Mouse (Mus musculus): ENCODE results near the gene Pxmp4.
A peak's percentile ranks its signal among the peaks of the same experiment; 100 is the strongest.

Gene Pxmp4

DNA sequence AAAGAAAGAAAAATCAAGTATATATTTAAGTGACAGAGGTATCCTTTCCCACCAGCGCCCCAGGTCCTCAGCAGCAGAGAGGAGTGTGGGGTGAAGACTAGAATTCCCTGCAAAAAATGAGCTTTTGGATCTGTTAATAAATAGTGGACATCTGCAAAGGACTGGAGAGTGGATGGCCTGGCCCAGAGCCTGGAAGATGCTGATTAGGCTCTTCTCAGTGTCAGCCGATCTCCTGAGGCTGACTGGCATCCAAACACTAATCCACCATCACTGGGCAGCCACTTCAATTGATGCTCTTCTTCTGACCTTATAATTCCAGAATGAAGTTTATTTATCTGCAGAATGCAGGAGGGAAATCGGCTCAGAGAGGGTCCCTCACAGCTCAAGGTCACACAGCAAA lies 30.5 kb downstream of the Pxmp4 start:
- no peak for DNase-seq (ENCODE audit: low spot score in 2 of 2)

DNA sequence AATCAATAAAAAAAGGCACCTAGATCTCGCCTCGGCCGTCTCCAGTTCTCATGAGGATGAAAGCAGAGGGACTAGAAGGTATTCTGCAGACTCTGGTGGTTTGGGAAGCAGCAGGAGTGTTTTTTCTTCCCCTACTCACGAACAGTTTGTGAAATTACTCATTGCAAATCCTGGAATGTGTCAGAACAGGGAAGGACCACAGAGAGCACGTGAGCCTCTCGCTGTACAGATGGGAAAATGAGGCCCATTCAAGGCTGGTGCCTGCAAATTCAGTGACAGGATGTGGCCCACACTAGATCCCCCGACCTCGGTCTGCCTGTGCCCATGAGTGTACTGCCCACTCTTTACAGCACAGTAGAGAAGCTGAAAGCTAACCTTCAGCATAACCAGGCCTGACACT lies 31.5 kb downstream of the Pxmp4 start:
- no peak for DNase-seq (ENCODE audit: low spot score in 2 of 2)

DNA sequence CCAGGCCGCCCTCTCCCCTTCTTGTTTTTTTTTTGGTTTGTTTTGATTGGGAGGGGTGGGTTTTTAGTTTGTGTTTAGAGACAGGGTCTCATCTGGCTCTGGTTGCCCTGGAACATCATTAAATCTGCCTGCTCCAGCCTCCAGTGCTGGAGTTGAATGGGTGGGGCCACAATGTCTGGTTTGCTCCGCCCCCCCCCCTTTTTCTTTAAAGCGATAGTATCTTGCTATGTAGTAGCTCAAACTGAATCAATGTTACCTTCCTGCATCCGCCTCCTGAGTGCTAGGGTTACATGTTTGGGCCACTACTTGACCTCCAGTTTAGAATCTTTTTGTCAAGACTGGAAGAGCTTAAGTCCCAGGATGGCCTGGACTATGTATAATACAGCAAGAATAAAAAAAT lies 32.2 kb downstream of the Pxmp4 start:
- no peak for DNase-seq (ENCODE audit: low spot score in 2 of 2)

GRCm38 (mm10) chr2:154570666-154571065 lies 32.8 kb downstream of the Pxmp4 start:
- DNase-seq (ENCODE audit: low spot score in 2 of 2): no peak

DNA sequence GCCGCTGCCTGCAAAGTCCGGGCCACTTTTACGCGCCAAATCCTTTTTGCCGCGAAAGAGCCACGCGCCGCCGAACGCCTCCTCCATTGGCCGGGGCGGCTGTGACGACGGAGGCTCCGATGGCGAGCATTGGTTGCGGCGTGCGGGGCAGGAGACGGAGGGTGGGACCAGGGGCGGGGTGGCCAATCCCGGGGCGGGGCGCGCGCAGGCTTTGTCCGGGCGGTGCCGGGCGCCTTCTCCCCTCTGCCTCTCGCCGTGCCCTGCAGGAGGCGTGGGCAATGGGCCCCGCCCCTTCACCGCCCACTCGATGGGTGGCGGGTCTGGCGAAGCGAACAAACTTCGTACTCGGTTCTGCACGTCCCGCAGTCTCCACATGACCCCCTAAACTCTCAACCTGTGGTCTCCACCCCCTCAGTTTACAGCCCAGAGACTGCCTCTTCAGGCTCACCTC lies 33.6 kb downstream of the Pxmp4 start, which contains the start of gene E2f1:
TSS of gene E2f1 (minus strand) at position 57 of the 451 bp plus-strand sequence.
- DNase-seq (ENCODE audit: low spot score in 2 of 2): peak; percentile 85 to 93

DNA sequence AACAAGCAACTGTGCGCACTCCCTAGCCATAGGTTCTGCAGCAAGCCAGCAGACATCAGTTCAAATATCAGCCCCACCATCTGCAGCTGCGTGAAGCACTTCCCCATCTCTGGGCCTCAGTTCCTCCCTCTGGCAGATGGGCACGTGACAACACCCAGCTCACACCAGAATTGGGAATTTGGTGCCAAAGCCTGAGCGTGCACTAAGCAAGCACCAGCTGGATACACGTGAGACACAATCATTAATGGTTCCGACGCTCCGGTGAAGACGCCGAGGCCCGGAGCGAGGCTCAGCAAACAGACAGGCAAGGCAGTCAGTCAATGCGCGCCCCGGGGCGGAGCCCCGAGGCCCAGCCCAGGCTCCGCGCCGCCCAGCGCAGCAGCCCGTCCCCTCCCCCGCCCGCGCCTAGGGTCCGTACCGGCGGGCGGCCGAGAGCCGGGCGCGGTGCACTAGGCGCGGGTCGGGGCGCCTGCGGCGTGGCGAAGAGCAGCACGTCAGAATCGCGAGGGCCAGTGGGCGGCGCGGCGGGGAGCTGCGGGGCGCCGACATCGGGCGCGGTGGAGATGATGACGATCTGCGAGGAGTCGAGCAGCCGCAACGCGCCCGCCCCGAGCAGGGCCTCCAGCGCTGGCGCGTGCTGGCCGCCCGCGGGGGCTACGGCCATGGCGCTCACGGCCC lies 34.3 kb downstream of the Pxmp4 start:
- peak in 1 of 2 experiments; percentile 57 for DNase-seq (ENCODE audit: low spot score in 2 of 2)

DNA sequence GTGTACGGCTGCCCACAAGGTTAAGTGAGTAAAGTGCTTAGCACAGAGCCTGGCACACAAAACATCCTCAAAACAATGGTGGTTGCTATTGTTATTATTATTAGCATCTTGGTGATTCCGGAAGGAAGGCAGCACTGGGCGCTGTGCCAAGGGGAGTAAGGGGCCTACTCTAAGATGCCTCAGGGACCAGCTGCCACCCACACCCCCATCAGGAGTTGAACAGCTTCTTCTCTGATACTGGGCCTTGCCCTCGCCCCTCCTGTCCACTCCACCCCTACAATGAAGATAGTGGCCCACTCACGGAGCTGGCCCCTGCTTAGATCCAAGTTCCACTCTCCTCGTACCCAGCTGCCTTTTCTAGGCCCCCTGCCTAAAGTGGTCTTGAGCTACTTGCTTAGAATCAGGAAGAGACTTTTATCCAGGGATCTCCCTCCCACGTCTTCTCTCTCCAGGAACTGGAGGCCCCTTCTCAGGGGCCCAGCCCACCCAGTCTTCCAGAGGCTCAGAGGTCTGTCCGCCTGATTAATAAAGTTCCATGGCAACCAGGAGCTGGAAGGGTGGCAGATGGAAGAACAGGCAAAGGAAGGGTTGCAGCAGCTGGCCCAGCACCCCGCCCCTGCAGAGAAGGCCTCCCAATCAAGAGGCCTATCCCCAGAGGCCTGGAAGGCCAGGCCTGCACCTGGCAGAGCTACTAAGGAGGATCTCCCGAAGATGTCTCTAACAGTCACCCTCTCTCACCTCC lies 35.0 kb downstream of the Pxmp4 start:
- no peak for DNase-seq (ENCODE audit: low spot score in 2 of 2)

GRCm38 (mm10) chr2:154567766-154568165 lies 35.7 kb downstream of the Pxmp4 start:
- DNase-seq (ENCODE audit: low spot score in 2 of 2): no peak

DNA sequence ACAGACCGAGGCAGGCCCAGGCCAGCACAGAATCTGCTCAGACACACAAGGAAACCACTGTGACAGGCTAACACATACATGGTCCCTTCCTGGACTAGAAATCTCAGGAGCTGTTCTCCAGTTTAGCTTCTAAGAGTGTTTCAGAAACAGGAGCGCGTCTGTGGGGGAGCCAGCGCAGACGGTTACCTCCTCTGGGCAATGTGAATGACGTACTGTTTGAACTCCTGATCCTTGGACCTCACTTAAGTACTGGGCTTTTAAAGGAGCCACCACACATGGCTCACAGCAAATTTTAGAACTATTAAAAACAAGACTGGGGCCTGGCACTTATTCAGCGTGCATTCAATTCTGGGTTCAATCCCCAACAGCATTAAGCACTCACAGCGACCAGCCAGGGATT lies 36.9 kb downstream of the Pxmp4 start:
- no peak for DNase-seq (ENCODE audit: low spot score in 2 of 2)

GRCm38 (mm10) chr2:154565562-154565961 lies 37.9 kb downstream of the Pxmp4 start:
- no peak for DNase-seq (ENCODE audit: low spot score in 2 of 2)

DNA sequence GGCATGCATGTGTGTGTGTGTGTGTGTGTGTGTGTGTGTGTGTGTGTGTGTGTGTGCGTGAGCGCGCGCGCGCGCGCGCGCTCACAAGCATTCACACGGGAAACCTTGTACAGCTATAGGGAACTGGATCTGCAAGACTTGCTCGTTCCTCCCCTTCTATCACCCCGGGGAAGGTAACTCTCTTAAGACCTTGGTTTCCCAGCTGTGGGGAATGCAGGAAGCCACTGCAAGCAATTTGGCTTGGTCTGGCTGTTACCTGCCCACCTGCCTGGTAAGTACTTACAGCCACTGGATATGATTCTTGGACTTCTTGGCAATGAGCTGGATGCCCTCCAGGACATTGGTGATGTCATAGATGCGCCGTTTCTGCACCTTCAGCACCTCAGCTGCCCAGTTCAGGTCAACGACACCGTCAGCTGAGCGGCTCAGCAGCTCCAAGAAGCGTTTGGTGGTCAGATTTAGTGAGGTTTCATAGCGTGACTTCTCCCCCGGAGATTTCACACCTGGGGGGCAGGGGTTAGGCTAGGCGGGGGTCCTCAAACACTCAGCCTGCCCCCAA lies 39.8 kb downstream of the Pxmp4 start:
- no peak for DNase-seq (ENCODE audit: low spot score in 2 of 2)

GRCm38 (mm10) chr2:154558264-154559039 lies 45.1 kb downstream of the Pxmp4 start, which contains the start of gene Necab3:
Gene Necab3 (minus strand): TSS chr2:154558890.
- DNase-seq (ENCODE audit: low spot score in 2 of 2): no peak

DNA sequence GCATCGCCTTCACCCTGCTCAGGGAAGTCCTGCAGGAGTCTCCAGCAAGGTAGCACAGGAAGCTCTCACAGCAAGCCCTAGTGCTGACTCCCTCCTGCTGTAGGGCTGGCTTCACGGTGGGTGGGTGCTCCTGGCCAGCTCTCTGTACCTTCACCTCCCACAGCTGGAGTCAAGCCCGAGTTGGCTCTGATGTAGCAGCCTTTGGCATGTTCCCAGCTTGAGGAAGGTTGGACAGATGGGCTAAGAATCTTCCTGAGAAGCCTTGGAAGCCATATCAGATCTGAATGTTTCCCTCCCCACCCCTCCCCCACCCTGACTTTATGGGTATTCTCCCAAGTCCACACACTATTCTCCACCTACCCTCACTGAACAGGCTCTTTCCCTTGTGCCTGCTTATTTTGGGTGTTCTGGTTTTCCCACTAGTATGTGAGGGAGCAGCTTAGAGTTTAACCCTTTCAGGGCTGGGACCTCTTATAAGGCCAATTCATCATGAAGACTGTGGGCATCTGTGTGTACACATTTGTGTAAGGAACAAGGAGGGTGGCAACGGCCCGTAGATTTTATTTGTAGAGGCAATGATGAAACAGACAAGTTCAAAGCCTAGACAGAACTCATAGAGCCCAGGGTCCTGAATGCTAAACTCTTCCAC lies 46.2 kb downstream of the Pxmp4 start:
- no peak for DNase-seq (ENCODE audit: low spot score in 2 of 2)

GRCm38 (mm10) chr2:154555235-154555634 lies 48.3 kb downstream of the Pxmp4 start:
- no peak for DNase-seq (ENCODE audit: low spot score in 2 of 2)

DNA sequence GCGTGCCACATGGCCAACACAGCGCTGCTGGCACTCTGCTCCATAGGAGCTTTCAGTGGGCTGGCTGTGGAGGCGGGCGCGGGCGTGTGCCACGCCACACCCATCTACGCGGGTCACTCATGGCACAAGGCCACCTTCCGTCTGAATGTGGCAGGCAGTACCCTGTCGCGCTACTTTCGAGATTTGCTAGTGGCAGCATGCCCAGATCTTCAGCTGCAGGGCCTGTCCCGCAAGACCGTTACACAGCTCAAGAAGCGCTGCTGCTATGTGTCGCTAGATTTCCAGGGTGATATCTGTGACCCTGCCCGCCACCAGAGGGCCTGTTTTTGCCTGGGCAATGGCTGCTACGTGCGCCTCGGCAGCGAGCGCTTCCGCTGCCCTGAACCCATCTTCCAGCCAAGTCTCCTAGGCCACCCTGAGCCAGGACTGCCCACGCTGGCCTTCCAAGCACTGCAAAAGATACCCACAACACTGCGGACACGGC lies 51.0 kb downstream of the Pxmp4 start:
- peak; percentile 75 to 79 for DNase-seq (ENCODE audit: low spot score in 2 of 2)

GRCm38 (mm10) chr2:154551927-154552326 lies 51.6 kb downstream of the Pxmp4 start:
- no peak for DNase-seq (ENCODE audit: low spot score in 2 of 2)

DNA sequence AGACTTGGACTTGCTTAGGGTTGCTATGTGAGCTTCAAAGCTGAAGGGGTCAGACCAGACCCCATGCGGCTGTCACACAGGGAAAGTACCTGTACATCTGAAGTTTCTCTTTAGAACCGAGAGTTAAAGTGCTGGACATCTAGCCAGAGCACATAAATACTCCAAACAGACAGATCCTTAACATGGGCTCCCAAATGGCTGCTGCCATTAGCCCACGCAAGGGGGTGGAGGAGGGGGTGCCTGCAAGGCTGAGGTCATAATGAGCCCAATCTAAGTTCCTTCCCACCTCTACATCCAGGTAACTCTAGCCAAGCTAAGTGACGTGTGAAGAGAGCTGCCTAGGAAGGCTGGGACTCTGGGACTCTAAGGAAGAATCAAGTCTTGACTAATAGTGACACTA lies 52.0 kb downstream of the Pxmp4 start, which contains the start of gene Actl10:
TSS of gene Actl10 (plus strand) at position 301 of the 400 bp plus-strand sequence.
- DNase-seq (ENCODE audit: low spot score in 2 of 2): no peak

DNA sequence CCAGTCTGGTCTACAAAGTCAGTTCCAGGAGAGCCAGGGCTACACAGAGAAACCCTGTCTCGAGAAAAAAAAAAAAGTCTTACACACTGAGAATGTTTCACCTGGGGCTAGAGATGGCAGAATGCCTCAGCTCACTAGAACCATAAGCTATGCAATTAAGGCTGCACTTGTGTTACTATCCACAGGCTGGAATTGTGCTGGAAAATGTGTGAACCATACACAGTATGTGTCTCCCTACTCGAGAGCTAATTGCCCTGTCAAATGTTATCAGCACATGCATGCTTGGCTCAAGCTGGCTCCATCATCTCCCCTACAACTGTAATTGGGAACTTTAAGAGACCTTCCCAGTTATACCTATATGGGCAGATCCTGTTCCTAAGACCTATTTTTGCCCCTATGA lies 52.6 kb downstream of the Pxmp4 start:
- DNase-seq (ENCODE audit: low spot score in 2 of 2): no peak

- DNase-seq (ENCODE audit: low spot score in 2 of 2): no peak
These were observed 53.7 kb downstream of the Pxmp4 start for GRCm38 (mm10) chr2:154549886-154550189.

DNA sequence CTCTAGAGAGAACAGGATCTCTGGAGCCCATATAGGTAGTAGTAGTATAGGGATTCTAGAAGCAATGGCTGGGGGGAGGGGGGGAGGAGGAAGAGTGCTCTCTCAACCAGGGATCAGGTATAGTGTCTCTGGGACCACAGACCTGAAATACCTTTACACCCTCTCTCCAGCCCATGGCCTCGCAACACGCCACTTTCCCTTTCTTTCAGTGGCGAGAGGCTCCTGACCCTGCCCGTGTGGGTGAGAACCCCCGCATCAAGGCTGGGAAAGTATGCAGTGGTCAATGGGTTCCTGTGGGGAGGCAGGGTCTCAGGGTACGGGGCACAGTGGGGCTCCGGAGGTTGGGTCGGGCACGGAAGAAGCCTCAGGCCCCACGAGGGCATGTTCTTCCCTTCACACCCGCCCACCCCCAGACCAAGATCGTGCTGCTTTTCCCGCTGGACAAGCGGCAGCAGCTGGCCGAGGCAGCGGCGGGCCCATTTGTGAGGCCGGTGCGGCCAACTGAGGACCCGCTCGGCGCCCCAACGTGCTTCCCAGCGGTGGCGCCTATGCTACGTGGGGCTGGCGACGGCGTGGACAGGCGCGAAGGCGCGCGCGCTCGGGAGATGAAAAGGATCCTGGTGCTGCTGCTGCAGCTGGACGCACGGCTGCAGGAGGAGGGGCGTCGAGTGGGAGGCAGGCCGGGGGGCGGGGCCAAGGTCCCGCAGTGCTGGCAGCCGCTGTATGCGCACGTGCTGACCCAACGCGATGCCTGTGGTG lies 54.2 kb downstream of the Pxmp4 start:
- DNase-seq (ENCODE audit: low spot score in 2 of 2): peak in 1 of 2 experiments; percentile 70

GRCm38 (mm10) chr2:154548688-154549087 lies 54.8 kb downstream of the Pxmp4 start:
- DNase-seq (ENCODE audit: low spot score in 2 of 2): no peak
